Mouse (Mus musculus): ENCODE data around the gene Pfkfb3. TPM values are rescaled to one million over a fixed set of nuclear protein-coding genes. Genes with fewer than 3 reads are reported as not detected.

Gene Pfkfb3
- total RNA-seq, 2 experiments from 2014 or later, result 27.5 to 30.0 TPM

- DNase-seq (ENCODE audit: low spot score in 2 of 2), result peak; percentile 18 to 23
- intact Hi-C loops (cut with DNase I), result no loop called here
These were observed 40.6 kb downstream of the Pfkfb3 start for GRCm38 (mm10) chr2:11513057-11513967.

DNA sequence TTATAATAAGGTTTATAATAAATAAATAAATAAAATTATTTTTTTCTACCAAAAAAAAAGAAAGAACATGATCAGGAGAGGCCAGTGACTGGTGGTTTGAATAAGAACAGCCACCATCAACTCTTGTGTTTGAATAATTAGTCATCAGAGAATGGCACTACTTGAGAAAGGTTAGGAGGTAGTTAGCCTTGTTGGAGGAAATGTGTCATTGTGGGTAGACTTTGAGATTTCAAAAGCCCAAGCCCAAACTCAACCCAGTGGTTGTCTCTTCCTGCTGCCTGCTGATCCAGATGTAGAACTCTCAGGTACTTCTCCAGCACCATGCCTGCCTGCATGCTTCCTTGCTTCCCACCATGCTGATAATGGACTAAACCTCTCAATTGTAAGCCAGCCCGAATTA is 41.8 kb downstream of the Pfkfb3 start:
- DNase-seq (ENCODE audit: low spot score in 2 of 2), result no peak
- intact Hi-C loops (cut with DNase I), result no loop called here

DNA sequence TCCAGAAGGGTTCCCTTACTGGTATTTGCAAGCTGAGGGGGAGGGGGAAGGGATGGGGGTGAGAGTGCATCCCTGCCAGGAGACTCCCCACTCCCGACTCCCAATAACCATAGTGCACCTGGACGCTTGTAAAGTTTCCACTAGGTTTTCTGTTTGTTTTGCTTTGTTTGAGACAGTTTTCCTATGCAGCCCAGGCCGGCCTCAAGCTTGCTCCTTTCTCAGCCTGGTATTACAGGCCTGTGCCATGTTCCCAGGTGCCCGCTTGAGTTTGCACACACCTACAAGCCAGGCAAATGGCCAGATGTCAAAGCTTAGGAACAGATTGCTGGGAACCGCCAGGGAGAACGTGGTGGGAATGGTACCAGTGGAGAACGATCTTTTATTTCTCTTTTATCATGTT is 50.1 kb downstream of the Pfkfb3 start:
- DNase-seq (ENCODE audit: low spot score in 2 of 2), result no peak
- intact Hi-C loops (cut with DNase I), result loop anchor here (2.0 kb wide), 2 partner anchors 39 to 75 kb away; no protein-coding TSS in a partner anchor

DNA sequence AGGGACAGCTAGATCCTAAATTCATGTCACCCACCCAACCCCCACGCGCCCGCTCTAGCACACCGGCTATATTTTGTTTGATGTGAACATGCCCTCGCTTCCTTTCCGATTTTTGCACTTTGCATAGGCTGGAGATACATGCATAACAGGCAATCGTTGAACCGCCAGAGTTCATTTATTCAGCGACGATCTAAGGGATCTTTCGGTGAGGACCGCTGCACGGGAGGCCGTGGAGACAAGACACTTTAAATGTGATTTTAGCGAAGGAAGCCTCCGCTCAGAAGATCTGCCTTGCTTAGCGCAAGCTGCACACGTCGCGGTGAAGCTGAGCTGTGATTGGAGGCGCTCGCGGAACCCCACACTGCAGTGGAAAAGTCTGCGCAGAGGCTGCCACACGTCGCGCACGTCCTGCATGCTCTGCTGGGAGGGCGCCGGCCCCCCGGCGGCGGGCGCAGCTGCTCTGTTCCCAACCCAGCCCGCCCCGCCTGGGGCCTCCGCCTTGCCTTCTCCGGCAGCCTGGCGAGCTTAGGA is 50.9 kb downstream of the Pfkfb3 start:
- intact Hi-C loops (cut with DNase I), result loop anchor here (1.0 to 2.0 kb wide), 4 partner anchors 32 to 171 kb away; no protein-coding TSS in a partner anchor
- DNase-seq (ENCODE audit: low spot score in 2 of 2), result peak; percentile 86 to 93

- DNase-seq (ENCODE audit: low spot score in 2 of 2), result no peak
- intact Hi-C loops (cut with DNase I), result loop anchor here (1.0 to 2.0 kb wide), 4 partner anchors 33 to 170 kb away; no protein-coding TSS in a partner anchor
These were observed 51.6 kb downstream of the Pfkfb3 start for GRCm38 (mm10) chr2:11502255-11502765.

DNA sequence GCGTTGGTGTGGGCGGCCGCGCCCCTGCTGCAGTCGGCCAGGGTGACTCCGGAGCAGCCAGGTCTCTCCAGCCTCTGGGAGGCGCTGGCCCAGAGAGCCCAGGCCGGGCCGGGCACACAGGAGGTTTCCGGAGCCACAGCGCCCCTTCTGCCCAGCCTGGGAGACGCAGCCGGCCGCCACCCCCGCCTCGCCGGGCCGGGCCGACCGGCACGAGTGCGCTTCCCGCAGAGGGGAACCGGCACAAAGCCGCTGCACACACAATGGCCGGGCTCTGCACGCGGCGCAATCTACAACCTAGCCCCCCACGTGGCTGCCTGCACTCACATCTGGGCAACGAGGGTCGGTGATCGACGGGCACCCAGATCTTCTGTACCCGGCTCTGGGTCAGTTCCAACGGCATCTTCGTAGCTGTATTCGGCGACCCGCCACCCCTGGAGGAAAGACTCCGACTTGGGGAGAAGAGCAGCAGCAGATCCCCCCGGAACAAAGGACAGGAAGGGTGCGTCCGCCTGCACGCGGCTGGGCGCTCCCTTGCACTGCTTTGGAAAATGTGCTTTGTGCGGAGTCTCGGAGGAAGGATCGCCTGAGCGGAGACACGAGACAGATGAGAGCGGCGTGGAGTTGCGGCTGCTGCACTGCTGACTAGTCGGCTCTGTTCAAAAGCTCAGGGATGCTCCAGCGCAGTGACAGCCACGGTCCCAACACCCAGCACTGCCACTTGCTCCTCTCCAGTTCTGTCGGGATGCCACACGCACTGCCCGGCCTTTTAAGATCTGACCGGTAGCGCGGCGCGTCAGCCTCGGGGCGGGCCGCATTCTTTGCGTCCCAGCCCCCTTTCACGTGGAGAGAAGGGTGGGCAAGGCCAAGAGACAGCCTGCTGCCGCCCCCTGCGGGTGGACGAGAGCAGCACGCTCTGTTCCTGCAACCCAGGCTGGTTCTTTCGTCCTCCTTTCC is 52.3 kb downstream of the Pfkfb3 start:
- intact Hi-C loops (cut with DNase I), result loop anchor here (1.0 to 2.0 kb wide), 4 partner anchors 34 to 169 kb away; no protein-coding TSS in a partner anchor
- peak; percentile 94 to 95 for DNase-seq (ENCODE audit: low spot score in 2 of 2)

DNA sequence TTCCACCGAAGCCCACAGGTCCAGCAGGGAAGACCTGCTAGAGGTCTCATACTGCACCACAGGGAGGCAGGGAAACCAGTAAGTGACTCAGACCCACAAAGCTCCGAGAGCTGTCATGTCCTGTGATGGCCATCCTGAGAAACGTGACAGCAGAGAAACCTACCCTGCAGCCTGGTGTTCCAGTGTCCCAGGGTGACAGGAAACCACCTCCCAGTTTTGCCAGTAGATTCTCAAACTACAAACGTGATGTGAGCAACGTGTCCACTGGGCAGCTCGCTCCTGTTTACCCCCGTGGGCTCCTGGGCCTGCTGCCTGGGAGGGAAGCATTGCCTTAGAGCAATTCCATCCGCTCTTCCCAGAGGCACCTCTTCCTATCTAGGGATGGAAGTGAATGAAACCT is 53.2 kb downstream of the Pfkfb3 start:
- peak in 1 of 2 experiments; percentile 38 for DNase-seq (ENCODE audit: low spot score in 2 of 2)
- intact Hi-C loops (cut with DNase I), result no loop called here

DNA sequence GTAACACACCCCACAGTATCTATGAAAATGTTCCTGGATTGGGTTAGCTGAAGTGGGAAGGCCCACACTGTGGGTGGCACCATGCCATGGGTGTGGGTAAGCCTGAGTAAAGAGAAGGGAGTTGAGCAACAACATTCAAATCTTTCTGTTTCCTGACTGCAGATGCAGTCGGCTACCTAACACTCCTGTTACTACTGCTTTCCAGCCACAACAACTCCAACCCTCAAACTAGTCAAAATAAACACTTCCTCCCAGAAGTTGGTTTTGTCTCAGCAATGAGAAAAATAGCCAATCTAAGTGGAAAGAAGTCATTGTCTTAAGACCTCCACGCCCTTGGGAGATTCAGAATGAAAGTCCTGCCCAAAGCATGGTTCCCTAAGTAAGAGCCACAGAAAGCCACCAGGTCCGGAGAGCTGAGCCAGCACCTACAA is 57.3 kb downstream of the Pfkfb3 start:
- peak; percentile 44 to 72 for DNase-seq (ENCODE audit: low spot score in 2 of 2)
- intact Hi-C loops (cut with DNase I), result no loop called here

DNA sequence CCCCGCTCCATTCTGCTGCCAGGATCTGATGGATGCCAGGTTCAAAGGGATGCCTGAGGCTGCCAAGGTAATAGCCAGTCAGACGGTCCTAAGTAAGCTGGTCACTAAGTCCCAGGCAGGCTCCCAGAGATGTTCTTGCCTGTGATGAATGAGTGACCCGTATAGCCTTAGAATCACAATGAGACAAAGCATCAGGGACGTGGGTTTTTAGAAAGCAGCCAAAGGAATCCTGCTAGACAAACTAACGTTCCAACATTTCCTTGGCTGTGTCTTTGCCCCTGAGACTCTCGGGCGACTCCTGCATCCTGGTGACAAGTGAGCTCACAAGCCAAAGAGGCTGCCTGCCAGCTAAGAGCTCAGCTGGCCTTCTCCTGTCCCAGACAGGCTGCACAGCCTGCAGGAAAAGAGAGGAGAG is 59.0 kb downstream of the Pfkfb3 start:
- peak; percentile 28 to 53 for DNase-seq (ENCODE audit: low spot score in 2 of 2)
- intact Hi-C loops (cut with DNase I), result no loop called here

- intact Hi-C loops (cut with DNase I), result no loop called here
- DNase-seq (ENCODE audit: low spot score in 2 of 2), result no peak
These were observed 61.0 kb downstream of the Pfkfb3 start for GRCm38 (mm10) chr2:11492855-11493254.

GRCm38 (mm10) chr2:11491471-11491870 is 62.4 kb downstream of the Pfkfb3 start:
- peak in 1 of 2 experiments; percentile 6 for DNase-seq (ENCODE audit: low spot score in 2 of 2)
- intact Hi-C loops (cut with DNase I), result no loop called here

- intact Hi-C loops (cut with DNase I), result no loop called here
- no peak for DNase-seq (ENCODE audit: low spot score in 2 of 2)
These were observed 63.3 kb downstream of the Pfkfb3 start for GRCm38 (mm10) chr2:11490554-11490953.

DNA sequence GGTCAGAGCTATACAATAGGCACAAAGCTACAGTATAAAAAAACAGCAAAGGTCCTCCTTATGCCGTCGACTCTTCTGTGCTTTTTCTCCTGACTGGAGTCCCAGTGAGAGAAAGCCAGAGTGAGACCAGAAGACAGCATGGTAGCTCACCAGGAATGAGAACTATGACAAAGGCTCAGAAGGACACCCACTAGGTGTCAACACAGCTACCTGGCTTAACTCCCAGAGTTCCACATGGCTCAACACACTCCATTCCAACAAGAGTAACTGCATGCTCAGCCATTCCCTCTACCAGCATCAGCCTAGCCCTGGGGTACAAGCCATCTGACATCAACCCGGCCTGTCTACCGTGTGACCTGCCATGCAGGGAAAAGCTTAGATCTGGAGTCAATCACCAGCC is 70.7 kb downstream of the Pfkfb3 start:
- no peak for DNase-seq (ENCODE audit: low spot score in 2 of 2)
- intact Hi-C loops (cut with DNase I), result no loop called here

DNA sequence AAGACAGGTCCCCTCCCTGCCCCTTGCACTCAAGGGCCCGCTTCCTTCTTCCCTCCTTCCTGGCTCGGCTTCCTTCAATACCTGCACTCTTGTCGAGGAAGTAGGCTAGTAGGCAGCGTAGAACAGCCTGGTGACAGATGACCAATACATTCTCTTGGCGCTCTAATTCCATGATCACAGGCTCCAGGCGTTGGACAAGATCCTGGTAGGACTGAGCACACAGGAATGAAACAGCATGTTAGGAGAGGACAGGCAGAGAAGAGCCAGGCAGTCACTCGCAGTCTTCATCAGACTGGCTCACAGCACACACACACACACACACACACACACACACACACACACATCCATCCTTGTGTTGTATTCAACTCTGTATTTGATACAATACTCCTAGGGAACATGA is 71.5 kb downstream of the Pfkfb3 start:
- intact Hi-C loops (cut with DNase I), result no loop called here
- no peak for DNase-seq (ENCODE audit: low spot score in 2 of 2)

GRCm38 (mm10) chr2:11478960-11479359 is 74.9 kb downstream of the Pfkfb3 start:
- no peak for DNase-seq (ENCODE audit: low spot score in 2 of 2)
- intact Hi-C loops (cut with DNase I), result no loop called here

DNA sequence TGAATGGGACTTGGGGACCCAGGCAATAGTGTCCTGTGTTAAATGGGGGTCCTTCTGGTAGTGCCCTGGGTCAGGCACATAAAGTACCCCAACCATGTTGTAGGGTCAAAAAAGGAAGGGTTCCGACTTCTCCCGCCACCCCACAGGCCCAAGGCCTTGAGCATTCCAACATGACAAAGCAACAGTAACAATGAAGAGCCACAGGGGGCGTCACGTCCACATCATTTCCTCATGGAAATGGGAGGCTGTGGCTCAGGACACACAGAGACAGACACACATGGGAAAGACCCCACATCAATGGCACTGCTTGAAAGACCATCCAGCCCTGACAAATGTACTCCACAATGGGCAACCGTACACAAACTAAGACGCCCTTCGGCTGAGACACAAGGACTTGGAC is 78.6 kb downstream of the Pfkfb3 start:
- intact Hi-C loops (cut with DNase I), result no loop called here
- no peak for DNase-seq (ENCODE audit: low spot score in 2 of 2)

DNA sequence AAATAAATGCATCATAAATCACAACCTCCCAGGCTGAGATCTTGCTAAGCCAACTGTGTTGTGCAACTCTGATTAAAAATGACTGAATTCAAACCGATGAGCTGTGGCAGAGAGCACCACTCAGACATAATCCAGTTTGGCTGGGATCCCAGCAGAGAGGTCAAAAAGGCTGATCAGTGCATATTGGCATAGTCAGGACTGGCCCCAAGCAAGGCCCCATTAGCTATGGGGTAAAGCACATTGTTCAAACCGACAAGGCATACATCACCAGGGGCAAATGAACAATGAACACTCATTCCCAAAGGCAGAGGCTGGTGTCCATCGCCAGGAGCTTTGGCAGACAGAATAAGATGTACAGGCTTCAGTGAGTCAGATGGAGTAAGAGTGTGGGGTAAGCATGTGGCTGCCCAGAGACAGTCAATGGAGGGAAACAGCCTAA is 89.2 kb downstream of the Pfkfb3 start:
- no peak for DNase-seq (ENCODE audit: low spot score in 2 of 2)

GRCm38 (mm10) chr2:11460976-11461375 is 92.9 kb downstream of the Pfkfb3 start:
- intact Hi-C loops (cut with DNase I), result no loop called here

More for the DNA sequence above, 89.2 kb downstream of the Pfkfb3 start:
- intact Hi-C loops (cut with DNase I), result no loop called here

GRCm38 (mm10) chr2:11458494-11458893 is 95.4 kb downstream of the Pfkfb3 start:
- intact Hi-C loops (cut with DNase I), result no loop called here
- DNase-seq (ENCODE audit: low spot score in 2 of 2), result peak in 1 of 2 experiments; percentile 31

More at GRCm38 (mm10) chr2:11460976-11461375, 92.9 kb downstream of the Pfkfb3 start:
- no peak for DNase-seq (ENCODE audit: low spot score in 2 of 2)
